Mouse (Mus musculus): Measurements from ENCODE around the gene Csrp3. TPM values are rescaled to one million over a fixed set of nuclear protein-coding genes. Genes with fewer than 3 reads are reported as not detected.

Csrp3 gene
- polyA plus RNA-seq, 1 experiment: 5.3 TPM

DNA sequence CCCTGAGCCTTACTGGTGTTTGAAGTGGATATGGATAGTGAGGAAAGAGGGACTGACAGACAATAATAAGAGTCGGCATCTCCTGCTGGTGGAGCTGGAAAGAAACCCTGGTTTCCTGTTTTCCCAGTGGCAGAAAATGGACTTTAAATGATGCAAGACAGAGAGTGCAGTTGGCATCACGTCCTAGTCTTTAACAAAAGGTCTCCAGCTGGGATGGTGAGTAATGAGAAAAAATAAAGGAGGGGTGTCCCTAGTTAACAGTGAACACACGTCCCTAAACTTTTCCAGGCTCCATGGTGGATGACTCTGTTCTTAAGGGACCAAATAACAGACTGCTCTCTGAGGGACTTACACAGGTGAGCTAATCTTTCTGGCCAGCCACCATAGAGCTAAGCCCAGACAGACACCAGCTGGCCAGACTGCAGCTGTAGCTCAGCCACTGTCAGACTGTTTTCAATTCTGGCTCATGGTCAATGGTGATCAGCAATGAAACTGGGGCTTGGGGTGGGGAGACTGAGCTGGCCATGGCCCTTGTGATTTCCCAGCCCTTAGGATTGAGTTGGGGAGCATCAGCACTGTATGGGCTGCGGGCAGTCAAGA is 13.4 kb downstream of the Csrp3 start:
- no peak for TF ChIP-seq POLR2A (IDR thresholded peaks at IDR 0.05; ENCODE audit: borderline replicate concordance, control insufficient read depth, low read depth, low read length)
- TF ChIP-seq CTCF (IDR thresholded peaks at IDR 0.05; ENCODE audit: control insufficient read depth, insufficient read depth, low read length): no peak
- H3K27ac ChIP-seq (ENCODE audit: control insufficient read depth, insufficient read depth, low read depth, low read length, poor library complexity): no peak overlapping the region

GRCm38 (mm10) chr7:48832735-48833134 is 15.1 kb downstream of the Csrp3 start:
- Histone ChIP-seq H3K27ac (ENCODE audit: control insufficient read depth, insufficient read depth, low read depth, low read length, poor library complexity) (no peak overlapping the region), H3K4me1 (ENCODE audit: control insufficient read depth, insufficient read depth, low read length) (no peaks in the 10 kb centered on the region; the same call in 1 of the 2 replicates), H3K4me3 (replicated peaks; ENCODE audit: control insufficient read depth, low read depth, low read length) (no peak overlapping the region)
- TF ChIP-seq CTCF (IDR thresholded peaks at IDR 0.05; ENCODE audit: control insufficient read depth, insufficient read depth, low read length) (no peak), POLR2A (IDR thresholded peaks at IDR 0.05; ENCODE audit: borderline replicate concordance, control insufficient read depth, low read depth, low read length) (no peak)
- 16% methylated on average over 1 of the region's 1 CpGs for WGBS

More for the DNA sequence above, 13.4 kb downstream of the Csrp3 start:
- no peaks in the 10 kb centered on the region for H3K4me1 ChIP-seq (ENCODE audit: control insufficient read depth, insufficient read depth, low read length)
- 72% methylated on average over 4 of the region's 4 CpGs for WGBS
- no peak overlapping the region for H3K4me3 ChIP-seq (replicated peaks; ENCODE audit: control insufficient read depth, low read depth, low read length)

GRCm38 (mm10) chr7:48830395-48830794 is 17.4 kb downstream of the Csrp3 start:
- TF ChIP-seq CTCF (IDR thresholded peaks at IDR 0.05; ENCODE audit: control insufficient read depth, insufficient read depth, low read length): no peak
- TF ChIP-seq POLR2A (IDR thresholded peaks at IDR 0.05; ENCODE audit: borderline replicate concordance, control insufficient read depth, low read depth, low read length): no peak
- no peak overlapping the region for H3K27ac ChIP-seq (ENCODE audit: control insufficient read depth, insufficient read depth, low read depth, low read length, poor library complexity)
- no peaks in the 10 kb centered on the region; the same call in 1 of the 2 replicates for H3K4me1 ChIP-seq (ENCODE audit: control insufficient read depth, insufficient read depth, low read length)
- WGBS: 48% methylated on average over 2 of the region's 2 CpGs
- no peak overlapping the region for H3K4me3 ChIP-seq (replicated peaks; ENCODE audit: control insufficient read depth, low read depth, low read length)

GRCm38 (mm10) chr7:48829177-48829910 is 18.5 kb downstream of the Csrp3 start:
- WGBS: 71% methylated on average over 5 of the region's 5 CpGs
- TF ChIP-seq POLR2A (IDR thresholded peaks at IDR 0.05; ENCODE audit: borderline replicate concordance, control insufficient read depth, low read depth, low read length): no peak
- TF ChIP-seq CTCF (IDR thresholded peaks at IDR 0.05; ENCODE audit: control insufficient read depth, insufficient read depth, low read length): no peak
- Histone ChIP-seq H3K4me3 (replicated peaks; ENCODE audit: control insufficient read depth, low read depth, low read length) (no peak overlapping the region), H3K4me1 (ENCODE audit: control insufficient read depth, insufficient read depth, low read length) (no peaks in the 10 kb centered on the region; the same call in 1 of the 2 replicates), H3K27ac (ENCODE audit: control insufficient read depth, insufficient read depth, low read depth, low read length, poor library complexity) (no peak overlapping the region)

DNA sequence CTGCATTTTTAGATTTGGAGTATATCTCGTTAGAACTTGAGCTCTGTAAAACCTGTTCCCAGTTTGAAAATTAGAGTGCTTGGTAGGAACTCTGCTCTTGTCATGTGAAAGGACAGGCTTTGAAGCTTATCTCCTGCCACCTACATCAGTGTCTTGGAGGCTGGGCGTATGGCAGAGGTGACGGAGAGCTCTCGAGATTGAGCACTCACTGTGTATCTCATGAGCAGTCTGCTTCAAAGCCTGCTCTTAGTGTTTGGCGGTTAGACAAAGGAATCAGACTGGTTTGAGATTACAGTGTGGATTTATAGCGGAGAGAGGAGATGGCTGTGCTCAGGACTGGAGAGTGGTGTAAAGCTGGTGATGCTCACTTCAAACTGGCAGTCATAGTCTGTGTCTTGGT is 22.7 kb downstream of the Csrp3 start:
- TF ChIP-seq POLR2A (IDR thresholded peaks at IDR 0.05; ENCODE audit: borderline replicate concordance, control insufficient read depth, low read depth, low read length) (no peak), CTCF (IDR thresholded peaks at IDR 0.05; ENCODE audit: control insufficient read depth, insufficient read depth, low read length) (no peak)
- Histone ChIP-seq H3K4me3 (replicated peaks; ENCODE audit: control insufficient read depth, low read depth, low read length) (no peak overlapping the region), H3K4me1 (ENCODE audit: control insufficient read depth, insufficient read depth, low read length) (no peaks in the 10 kb centered on the region; the same call in 1 of the 2 replicates), H3K27ac (ENCODE audit: control insufficient read depth, insufficient read depth, low read depth, low read length, poor library complexity) (no peak overlapping the region)
- WGBS: 79% methylated on average over 6 of the region's 6 CpGs

- WGBS: 89% methylated on average over 1 of the region's 1 CpGs
- H3K27ac ChIP-seq (ENCODE audit: control insufficient read depth, insufficient read depth, low read depth, low read length, poor library complexity): no peak overlapping the region
- TF ChIP-seq CTCF (IDR thresholded peaks at IDR 0.05; ENCODE audit: control insufficient read depth, insufficient read depth, low read length): no peak
- no peaks in the 10 kb centered on the region; the same call in 1 of the 2 replicates for H3K4me1 ChIP-seq (ENCODE audit: control insufficient read depth, insufficient read depth, low read length)
- no peak overlapping the region for H3K4me3 ChIP-seq (replicated peaks; ENCODE audit: control insufficient read depth, low read depth, low read length)
These were observed 23.2 kb downstream of the Csrp3 start for GRCm38 (mm10) chr7:48824671-48825070.

- no peak overlapping the region for H3K4me3 ChIP-seq (replicated peaks; ENCODE audit: control insufficient read depth, low read depth, low read length)
- TF ChIP-seq POLR2A (IDR thresholded peaks at IDR 0.05; ENCODE audit: borderline replicate concordance, control insufficient read depth, low read depth, low read length) (no peak), CTCF (IDR thresholded peaks at IDR 0.05; ENCODE audit: control insufficient read depth, insufficient read depth, low read length) (no peak)
- 89% methylated on average over 3 of the region's 3 CpGs for WGBS
- H3K4me1 ChIP-seq (ENCODE audit: control insufficient read depth, insufficient read depth, low read length): no peaks in the 10 kb centered on the region
- no peak overlapping the region for H3K27ac ChIP-seq (ENCODE audit: control insufficient read depth, insufficient read depth, low read depth, low read length, poor library complexity)
These were observed 24.2 kb downstream of the Csrp3 start for GRCm38 (mm10) chr7:48823621-48824020.

DNA sequence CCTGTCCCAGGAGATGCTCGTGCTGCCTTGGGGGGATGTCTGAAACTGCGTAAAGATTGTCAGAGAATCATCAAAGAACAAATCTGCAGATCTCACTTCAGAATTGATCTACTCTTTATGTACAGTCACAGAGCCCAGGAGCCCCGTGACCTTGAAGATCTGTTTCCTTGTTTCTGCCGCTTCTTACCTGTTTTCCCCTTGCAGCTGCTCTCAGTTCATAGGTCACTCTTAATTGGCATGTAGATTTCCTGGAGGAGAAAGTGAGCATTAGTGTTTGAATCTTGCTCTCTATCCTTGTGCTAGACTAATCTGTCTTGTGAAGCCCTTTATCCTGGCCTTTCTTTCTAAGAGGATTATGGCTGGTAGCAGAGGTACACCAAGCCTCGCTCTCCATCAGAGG is 26.2 kb downstream of the Csrp3 start:
- H3K27ac ChIP-seq (ENCODE audit: control insufficient read depth, insufficient read depth, low read depth, low read length, poor library complexity): no peak overlapping the region
- no peak for TF ChIP-seq CTCF (IDR thresholded peaks at IDR 0.05; ENCODE audit: control insufficient read depth, insufficient read depth, low read length)
- no peak for TF ChIP-seq POLR2A (IDR thresholded peaks at IDR 0.05; ENCODE audit: borderline replicate concordance, control insufficient read depth, low read depth, low read length)
- no peak overlapping the region for H3K4me3 ChIP-seq (replicated peaks; ENCODE audit: control insufficient read depth, low read depth, low read length)
- 88% methylated on average over 5 of the region's 5 CpGs for WGBS
- no peaks in the 10 kb centered on the region for H3K4me1 ChIP-seq (ENCODE audit: control insufficient read depth, insufficient read depth, low read length)

Data from bone marrow, adult 2 months (tissue).